Mouse (Mus musculus): ENCODE measurements around the gene Gm47841. TPM values are rescaled to one million over a fixed set of nuclear protein-coding genes. Genes with fewer than 3 reads are reported as not detected.

The Gm47841 gene
- total and polyA plus RNA-seq, 3 experiments = not detected

DNA sequence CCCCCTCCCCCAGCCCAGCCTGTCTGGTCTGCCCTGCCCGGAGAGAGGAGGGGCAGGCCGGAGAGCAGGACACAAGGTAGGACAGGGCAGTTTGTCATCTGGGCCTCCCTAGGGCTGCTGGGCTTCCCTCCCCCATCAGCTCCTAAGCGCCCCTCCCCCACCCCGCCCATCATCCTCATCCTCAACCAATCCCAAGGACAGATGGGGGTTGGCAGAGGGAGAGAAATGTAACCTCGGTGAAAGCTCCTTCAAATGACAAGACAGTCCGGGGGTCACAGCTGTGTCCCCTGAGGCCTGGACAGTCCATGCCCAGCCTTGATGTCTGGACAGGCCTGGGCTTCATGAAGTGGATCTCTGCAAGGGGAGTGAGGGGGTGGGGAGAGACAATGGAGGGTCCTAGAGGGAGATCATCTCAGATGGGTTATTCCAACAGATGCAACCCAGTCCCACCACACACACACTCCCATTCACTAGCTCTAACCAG, 19.2 kb upstream of the Gm47841 start:
- TF ChIP-seq CTCF (IDR thresholded peaks at IDR 0.05) (no peak), POLR2A (IDR thresholded peaks at IDR 0.05; ENCODE audit: insufficient read depth, low read depth, low read length) (no peak), EP300 (IDR thresholded peaks at IDR 0.05; ENCODE audit: insufficient read depth, low read depth, low read length) (no peak)
- Histone ChIP-seq H3K9ac (ENCODE audit: low read depth, low read length) (no peak overlapping the region), H3K4me3 (no peak overlapping the region), H3K79me2 (replicated peaks; ENCODE audit: control insufficient read depth, insufficient read depth, low read length) (no peaks in the 10 kb centered on the region), H3K27me3 (ENCODE audit: control insufficient read depth, insufficient read depth, low read length) (no peaks in the 10 kb centered on the region), H3K36me3 (ENCODE audit: control insufficient read depth, insufficient read depth, low read length) (no peaks in the 10 kb centered on the region), H3K27ac (no peak overlapping the region), H3K4me1 (ENCODE audit: control insufficient read depth, insufficient read depth, low read length) (peaks cover 22% of the 10 kb centered on the region)
- DNase-seq = no peak
- 64% methylated on average over 6 of the region's 6 CpGs for WGBS
- intact Hi-C loops (cut with DNase I) = no loop called here

DNA sequence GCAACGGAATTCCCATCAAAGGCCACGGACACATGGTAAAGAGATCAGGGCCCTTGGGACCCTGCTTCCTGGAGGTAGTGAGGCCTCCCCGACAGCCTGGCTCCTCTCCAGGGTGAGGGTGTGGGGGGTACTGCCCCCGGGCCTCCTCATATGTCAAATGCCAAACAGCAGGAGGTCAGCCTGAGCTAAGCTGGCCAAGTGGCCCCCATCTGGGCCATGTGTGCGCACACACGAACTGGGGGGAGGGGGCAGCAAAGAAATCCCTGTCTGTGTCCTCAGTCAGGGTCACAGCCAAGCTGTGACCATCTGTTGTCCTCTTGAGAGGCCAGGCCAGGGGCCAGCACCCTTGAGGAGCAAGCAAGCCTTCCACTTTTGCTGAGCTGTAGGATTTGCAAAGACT, 17.9 kb upstream of the Gm47841 start:
- WGBS = 31% methylated on average over 6 of the region's 6 CpGs
- H3K4me3 ChIP-seq = no peak overlapping the region
- no peaks in the 10 kb centered on the region for H3K36me3 ChIP-seq (ENCODE audit: control insufficient read depth, insufficient read depth, low read length)
- DNase-seq = peak; percentile 46 to 62
- H3K79me2 ChIP-seq (replicated peaks; ENCODE audit: control insufficient read depth, insufficient read depth, low read length) = no peaks in the 10 kb centered on the region
- H3K27ac ChIP-seq = peak overlapping the region; percentile 31; the same call in 1 of the 2 replicates
- no peaks in the 10 kb centered on the region for H3K27me3 ChIP-seq (ENCODE audit: control insufficient read depth, insufficient read depth, low read length)
- no peak overlapping the region for H3K9ac ChIP-seq (ENCODE audit: low read depth, low read length)
- H3K4me1 ChIP-seq (ENCODE audit: control insufficient read depth, insufficient read depth, low read length) = peaks cover 22% of the 10 kb centered on the region
- intact Hi-C loops (cut with DNase I) = no loop called here
- TF ChIP-seq EP300 (IDR thresholded peaks at IDR 0.05; ENCODE audit: insufficient read depth, low read depth, low read length) (no peak), POLR2A (IDR thresholded peaks at IDR 0.05; ENCODE audit: insufficient read depth, low read depth, low read length) (no peak), CTCF (IDR thresholded peaks at IDR 0.05) (no peak)

DNA sequence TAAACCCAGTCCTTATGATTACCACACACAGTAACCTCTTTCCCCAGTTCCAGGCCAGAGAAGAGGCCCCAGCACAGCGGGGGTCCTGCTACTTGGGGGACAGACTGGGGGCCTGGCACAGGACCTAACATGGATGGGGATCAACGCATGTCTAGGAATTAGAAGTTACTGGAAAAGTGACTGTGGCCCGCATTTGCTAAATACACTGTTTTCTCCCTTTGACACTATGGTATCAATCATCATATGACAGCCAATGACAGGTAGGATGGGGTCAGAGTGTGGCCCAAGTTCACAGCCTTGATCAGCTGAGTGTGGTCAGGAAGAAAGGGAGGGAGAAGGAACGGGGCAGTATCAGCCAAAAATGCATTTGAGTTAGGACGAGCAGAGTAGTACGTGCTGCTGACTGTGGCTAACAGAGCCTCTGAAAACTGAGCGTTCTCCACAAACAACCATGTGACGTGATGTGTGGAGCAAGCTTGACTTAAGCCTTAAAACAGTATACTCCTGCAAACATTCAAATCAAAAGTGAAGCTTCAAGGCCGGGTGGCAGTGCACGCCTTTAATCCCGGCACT, 13.2 kb upstream of the Gm47841 start:
- H3K79me2 ChIP-seq (replicated peaks; ENCODE audit: control insufficient read depth, insufficient read depth, low read length) = no peaks in the 10 kb centered on the region
- no peaks in the 10 kb centered on the region for H3K27me3 ChIP-seq (ENCODE audit: control insufficient read depth, insufficient read depth, low read length)
- WGBS = 81% methylated on average over 11 of the region's 11 CpGs
- no peak overlapping the region for H3K27ac ChIP-seq
- H3K4me1 ChIP-seq (ENCODE audit: control insufficient read depth, insufficient read depth, low read length) = peaks cover 4% of the 10 kb centered on the region
- H3K36me3 ChIP-seq (ENCODE audit: control insufficient read depth, insufficient read depth, low read length) = no peaks in the 10 kb centered on the region
- TF ChIP-seq EP300 (IDR thresholded peaks at IDR 0.05; ENCODE audit: insufficient read depth, low read depth, low read length) (no peak), CTCF (IDR thresholded peaks at IDR 0.05) (no peak), POLR2A (IDR thresholded peaks at IDR 0.05; ENCODE audit: insufficient read depth, low read depth, low read length) (no peak)
- no peak overlapping the region for H3K4me3 ChIP-seq
- H3K9ac ChIP-seq (ENCODE audit: low read depth, low read length) = no peak overlapping the region
- intact Hi-C loops (cut with DNase I) = no loop called here
- no peak for DNase-seq

DNA sequence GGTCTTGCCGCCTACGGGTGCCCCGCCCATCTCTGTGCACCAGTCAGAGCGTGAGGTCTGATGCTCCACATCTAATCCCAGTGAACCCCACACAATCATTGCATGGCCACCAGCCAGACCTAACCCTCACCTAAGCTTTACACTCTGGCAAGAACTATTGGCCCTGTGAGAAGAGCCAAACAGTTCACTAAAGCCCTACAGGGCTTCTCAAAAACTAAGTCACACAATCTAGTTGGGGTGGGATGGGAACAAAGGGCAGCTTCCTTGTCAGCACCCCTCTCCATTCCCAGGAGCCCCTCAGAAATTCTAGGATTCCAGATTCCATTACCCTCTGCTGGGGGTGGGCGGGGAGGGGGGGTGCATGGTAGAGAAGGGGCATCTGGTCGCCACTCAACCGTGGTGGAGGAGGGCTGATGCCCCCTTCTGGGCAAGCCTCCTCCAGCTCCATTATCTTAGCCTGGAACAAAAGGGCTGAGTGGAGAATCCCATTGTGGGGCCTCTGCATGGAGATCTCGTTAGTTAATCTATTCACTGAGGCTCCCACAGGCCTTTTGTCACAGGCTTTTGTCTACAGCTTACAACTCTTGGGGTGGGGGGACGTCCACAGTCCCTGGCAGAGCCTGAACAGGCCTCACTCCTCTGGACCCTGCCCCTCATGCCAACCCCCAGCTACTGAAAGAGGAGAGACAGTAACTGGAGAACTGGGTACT, 12.5 kb upstream of the Gm47841 start:
- no peaks in the 10 kb centered on the region for H3K79me2 ChIP-seq (replicated peaks; ENCODE audit: control insufficient read depth, insufficient read depth, low read length)
- H3K4me3 ChIP-seq = no peak overlapping the region
- no peaks in the 10 kb centered on the region for H3K27me3 ChIP-seq (ENCODE audit: control insufficient read depth, insufficient read depth, low read length)
- no peaks in the 10 kb centered on the region for H3K36me3 ChIP-seq (ENCODE audit: control insufficient read depth, insufficient read depth, low read length)
- no peak overlapping the region for H3K27ac ChIP-seq
- no peak for DNase-seq
- WGBS = 58% methylated on average over 9 of the region's 9 CpGs
- no peak for TF ChIP-seq CTCF (IDR thresholded peaks at IDR 0.05)
- no peak for TF ChIP-seq POLR2A (IDR thresholded peaks at IDR 0.05; ENCODE audit: insufficient read depth, low read depth, low read length)
- no peak for TF ChIP-seq EP300 (IDR thresholded peaks at IDR 0.05; ENCODE audit: insufficient read depth, low read depth, low read length)
- intact Hi-C loops (cut with DNase I) = no loop called here
- 0 out of 2 replicates have a peak, but pooled peaks cover 1% of the 10 kb centered on the region for H3K4me1 ChIP-seq (ENCODE audit: control insufficient read depth, insufficient read depth, low read length)
- no peak overlapping the region for H3K9ac ChIP-seq (ENCODE audit: low read depth, low read length)

DNA sequence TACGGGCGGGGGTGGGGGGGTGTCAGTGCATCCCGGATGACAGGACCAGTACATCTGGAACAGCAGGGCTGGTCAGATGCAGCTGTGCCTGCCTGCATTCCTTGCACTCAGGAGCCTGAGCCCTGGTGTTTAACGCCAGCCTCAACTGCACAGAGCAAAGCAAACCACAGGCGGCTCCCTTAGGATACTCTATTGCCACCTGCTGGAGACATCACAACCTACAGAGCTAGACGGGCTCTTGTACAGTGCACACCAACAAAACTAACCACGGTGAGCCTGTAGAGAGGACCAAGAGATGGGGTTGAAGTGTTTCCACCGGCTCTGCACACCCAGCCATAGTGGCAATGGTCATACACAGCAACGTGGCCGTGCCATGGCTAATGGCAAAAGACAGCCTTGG, 9.0 kb upstream of the Gm47841 start:
- H3K27me3 ChIP-seq (ENCODE audit: control insufficient read depth, insufficient read depth, low read length) = peaks cover 12% of the 10 kb centered on the region
- H3K4me3 ChIP-seq = no peak overlapping the region
- no peaks in the 10 kb centered on the region for H3K36me3 ChIP-seq (ENCODE audit: control insufficient read depth, insufficient read depth, low read length)
- H3K4me1 ChIP-seq (ENCODE audit: control insufficient read depth, insufficient read depth, low read length) = no peaks in the 10 kb centered on the region
- intact Hi-C loops (cut with DNase I) = no loop called here
- H3K9ac ChIP-seq (ENCODE audit: low read depth, low read length) = no peak overlapping the region
- no peak overlapping the region for H3K27ac ChIP-seq
- WGBS = 43% methylated on average over 10 of the region's 10 CpGs
- H3K79me2 ChIP-seq (replicated peaks; ENCODE audit: control insufficient read depth, insufficient read depth, low read length) = no peaks in the 10 kb centered on the region
- no peak for TF ChIP-seq EP300 (IDR thresholded peaks at IDR 0.05; ENCODE audit: insufficient read depth, low read depth, low read length)
- peak; percentile 77 for TF ChIP-seq CTCF (IDR thresholded peaks at IDR 0.05)
- TF ChIP-seq POLR2A (IDR thresholded peaks at IDR 0.05; ENCODE audit: insufficient read depth, low read depth, low read length) = no peak
- DNase-seq = no peak

DNA sequence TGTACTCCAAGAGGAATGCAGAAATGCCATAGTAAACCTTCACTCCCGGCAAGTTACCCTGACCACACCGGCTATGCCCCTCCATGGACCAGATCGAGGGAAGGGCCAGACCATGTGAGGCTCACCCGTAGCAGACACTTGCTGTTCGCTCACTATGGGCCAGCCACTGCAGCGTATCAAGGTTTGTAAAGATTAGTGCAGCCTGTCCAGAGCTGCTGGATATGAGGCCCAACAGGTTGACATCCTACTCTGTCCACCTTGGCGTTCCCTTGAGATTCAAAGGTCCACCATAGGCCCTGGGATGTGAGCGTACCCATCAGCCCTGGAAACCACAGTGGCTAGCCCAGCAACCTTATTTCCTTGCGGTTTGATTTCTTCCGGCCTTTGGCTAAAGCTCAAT, 7.3 kb upstream of the Gm47841 start:
- Histone ChIP-seq H3K4me3 (no peak overlapping the region), H3K79me2 (replicated peaks; ENCODE audit: control insufficient read depth, insufficient read depth, low read length) (no peaks in the 10 kb centered on the region), H3K4me1 (ENCODE audit: control insufficient read depth, insufficient read depth, low read length) (no peaks in the 10 kb centered on the region), H3K36me3 (ENCODE audit: control insufficient read depth, insufficient read depth, low read length) (no peaks in the 10 kb centered on the region), H3K9ac (ENCODE audit: low read depth, low read length) (no peak overlapping the region), H3K27me3 (ENCODE audit: control insufficient read depth, insufficient read depth, low read length) (peaks cover 12% of the 10 kb centered on the region), H3K27ac (no peak overlapping the region)
- TF ChIP-seq POLR2A (IDR thresholded peaks at IDR 0.05; ENCODE audit: insufficient read depth, low read depth, low read length) (no peak), EP300 (IDR thresholded peaks at IDR 0.05; ENCODE audit: insufficient read depth, low read depth, low read length) (no peak), CTCF (IDR thresholded peaks at IDR 0.05) (no peak)
- 87% methylated on average over 10 of the region's 10 CpGs for WGBS
- intact Hi-C loops (cut with DNase I) = no loop called here
- DNase-seq = no peak

All from heart, adult 2 months (tissue).